Mouse (Mus musculus) activated CD4-positive, CD25-positive, alpha-beta regulatory T cell, adult 4 months (primary cell): ENCODE data around the gene Mast4. TPM values are rescaled to one million over a fixed set of nuclear protein-coding genes. Genes with fewer than 3 reads are reported as not detected.

ENCODE experiments used
- ATAC-seq: one replicate; pipeline ENCODE4 v1.8.0; 2017
- polyA plus RNA-seq, 2 experiments: library from polyadenylated mRNA; unstranded; fragments of 100-300 nt; shearing (Covaris generic); gene quantifications; one replicate each; pipeline ENCODE4 v1.2.1; 2017

Gene Mast4
- polyA plus RNA-seq, 2 experiments from 2014 or later = 10.1 to 13.1 TPM

- ATAC-seq = no peak
Observed at GRCm38 (mm10) chr13:103195847-103196246, 138.4 kb downstream of the Mast4 start.

DNA sequence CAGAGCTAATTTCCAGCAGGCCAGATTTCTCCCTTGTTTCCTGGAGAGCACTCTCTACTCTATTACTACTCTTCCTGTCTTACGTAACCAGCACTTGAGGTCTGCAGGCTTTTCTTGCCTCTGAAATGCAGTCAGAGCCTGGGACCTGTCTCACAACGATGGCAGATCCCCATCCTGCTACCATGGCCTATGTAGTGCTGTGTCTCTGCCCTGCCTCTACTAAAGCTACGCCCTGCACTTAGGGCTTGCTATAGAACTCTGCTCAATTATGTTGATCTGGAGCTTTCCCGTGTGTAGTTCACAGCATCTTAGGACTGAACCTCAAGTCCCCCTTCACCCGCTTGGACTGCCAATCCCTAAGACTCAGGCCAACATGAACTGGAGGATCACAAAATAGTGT is 150.7 kb downstream of the Mast4 start:
- no peak for ATAC-seq

- no peak for ATAC-seq
Observed at GRCm38 (mm10) chr13:103181836-103182235, 152.5 kb downstream of the Mast4 start.

- ATAC-seq = no peak
Observed at GRCm38 (mm10) chr13:103176871-103177270, 157.4 kb downstream of the Mast4 start.

- no peak for ATAC-seq
Observed at GRCm38 (mm10) chr13:103174431-103174830, 159.9 kb downstream of the Mast4 start.

DNA sequence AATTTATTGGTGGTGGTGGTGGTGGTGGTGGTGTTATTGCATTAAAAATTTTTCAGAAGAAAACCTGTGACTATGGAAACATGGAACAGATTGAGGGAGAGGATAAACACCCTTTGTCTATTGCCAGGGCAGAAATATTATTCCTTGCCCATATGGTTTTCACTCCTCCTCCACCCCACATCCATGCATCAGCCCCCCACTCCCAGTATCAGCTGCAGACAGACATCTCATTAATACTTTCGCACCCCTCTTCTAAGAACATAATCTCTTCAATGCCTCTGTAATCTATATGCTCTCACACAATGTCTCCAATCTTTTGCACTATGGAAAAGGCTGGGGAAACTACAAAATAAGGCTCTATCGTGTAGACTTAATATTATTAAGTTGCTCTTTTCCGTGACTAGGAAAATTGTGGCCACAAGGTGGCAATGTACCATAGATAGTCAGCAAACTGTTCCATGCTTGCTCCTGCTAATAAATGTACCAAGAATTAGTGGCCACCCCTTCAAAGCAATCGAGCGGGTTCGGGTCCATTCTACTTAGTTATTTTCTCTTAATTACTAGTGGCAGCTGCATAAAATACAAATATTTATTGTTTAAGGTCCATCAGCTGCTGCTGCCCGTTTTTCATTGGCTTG is 160.6 kb downstream of the Mast4 start:
- ATAC-seq = no peak

DNA sequence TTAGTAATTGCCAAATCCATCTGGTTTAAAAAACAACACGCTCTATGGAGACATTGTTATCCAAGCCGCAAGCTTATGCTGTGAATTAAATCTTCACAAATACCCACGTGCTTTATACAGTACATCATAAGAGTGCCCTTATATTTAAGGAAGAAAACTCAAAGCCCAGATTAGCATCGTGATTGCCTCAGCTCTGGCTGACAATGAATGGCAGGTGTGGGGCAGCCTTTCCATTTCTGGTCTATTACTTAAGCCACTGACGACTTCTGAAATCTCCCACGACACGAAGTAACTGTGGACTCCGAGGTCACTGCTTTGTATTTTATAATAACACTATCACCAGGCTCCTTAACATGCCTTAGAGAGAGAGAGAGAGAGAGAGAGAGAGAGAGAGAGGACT is 182.4 kb downstream of the Mast4 start:
- no peak for ATAC-seq

- no peak for ATAC-seq
Observed at GRCm38 (mm10) chr13:103151171-103151570, 183.1 kb downstream of the Mast4 start.

GRCm38 (mm10) chr13:103150671-103151070 is 183.6 kb downstream of the Mast4 start:
- no peak for ATAC-seq

- ATAC-seq = no peak
Observed at GRCm38 (mm10) chr13:103149415-103149814, 184.9 kb downstream of the Mast4 start.

- ATAC-seq = no peak
Observed at GRCm38 (mm10) chr13:103144343-103144742, 190.0 kb downstream of the Mast4 start.

GRCm38 (mm10) chr13:103141304-103141703 is 193.0 kb downstream of the Mast4 start:
- ATAC-seq = no peak

GRCm38 (mm10) chr13:103140051-103140450 is 194.2 kb downstream of the Mast4 start:
- ATAC-seq = no peak

GRCm38 (mm10) chr13:103138298-103138697 is 196.0 kb downstream of the Mast4 start:
- ATAC-seq = no peak

DNA sequence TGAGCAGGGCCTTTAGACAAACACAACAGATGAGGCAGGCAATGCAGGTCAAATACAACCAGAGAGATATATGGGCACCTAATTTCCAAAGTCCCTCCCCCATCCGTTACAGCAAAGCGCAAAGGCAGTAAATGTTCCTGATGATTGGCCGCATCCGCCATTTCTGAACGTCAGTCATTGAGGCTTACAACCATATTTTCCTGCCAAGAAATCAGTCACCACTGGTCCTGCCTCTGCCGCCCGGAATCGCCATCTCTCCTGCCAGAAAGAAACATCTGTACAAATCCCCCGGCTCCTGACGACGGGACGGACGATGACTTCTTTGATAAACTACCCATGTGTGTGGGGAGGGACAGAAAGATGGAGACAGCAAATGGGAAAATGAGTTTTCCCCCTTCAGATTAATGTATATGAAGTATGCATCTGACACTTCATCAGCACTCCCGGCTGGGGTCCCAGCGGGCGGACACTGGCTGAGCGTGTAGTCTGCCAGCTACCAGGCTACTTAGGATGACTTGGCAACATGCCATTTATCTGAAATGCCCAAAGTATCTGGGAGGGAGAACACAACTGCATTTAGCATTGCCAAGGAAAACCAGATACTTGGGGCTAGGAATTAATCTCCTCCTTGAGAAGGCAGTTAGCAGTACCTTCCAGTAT is 198.9 kb downstream of the Mast4 start:
- ATAC-seq = no peak

DNA sequence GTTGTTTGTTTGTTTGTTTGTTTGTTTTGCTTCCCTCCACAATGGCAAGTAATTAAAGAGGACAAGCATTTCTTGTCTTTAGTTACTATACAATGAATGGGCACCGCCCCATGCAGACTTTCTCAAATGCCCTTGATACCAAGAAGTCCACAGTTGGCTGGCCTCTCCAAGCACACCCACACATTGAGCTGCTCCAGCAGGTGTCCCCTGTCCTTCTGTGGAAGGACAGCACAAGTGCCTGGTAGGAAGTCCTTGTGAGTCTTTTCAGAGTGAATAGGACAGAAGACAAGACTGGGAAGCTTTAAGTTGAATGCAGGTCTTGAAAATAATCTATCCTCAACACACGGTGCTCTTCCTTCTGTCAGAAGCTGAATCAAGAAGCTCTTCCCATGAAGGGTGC is 202.5 kb downstream of the Mast4 start:
- no peak for ATAC-seq

- no peak for ATAC-seq
Observed at GRCm38 (mm10) chr13:103129130-103129797, 205.0 kb downstream of the Mast4 start.

DNA sequence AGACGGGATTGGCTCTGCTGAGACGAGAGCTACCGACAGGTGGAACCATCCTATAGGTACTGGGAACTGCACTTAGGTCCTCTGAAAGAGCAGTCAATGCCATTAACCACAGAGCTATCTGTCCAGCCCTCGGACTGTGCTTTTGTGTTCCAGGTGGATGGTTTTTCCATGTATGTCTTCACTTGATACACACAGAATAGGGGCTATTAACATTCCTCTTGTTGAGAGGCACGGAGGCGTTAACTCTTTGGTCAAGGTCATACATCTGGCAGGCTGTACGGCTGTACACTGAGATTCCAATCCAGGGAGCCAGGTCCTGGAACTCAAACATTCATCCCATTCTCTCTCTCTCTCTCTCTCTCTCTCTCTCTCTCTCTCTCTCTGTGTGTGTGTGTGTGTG is 205.6 kb downstream of the Mast4 start:
- no peak for ATAC-seq

DNA sequence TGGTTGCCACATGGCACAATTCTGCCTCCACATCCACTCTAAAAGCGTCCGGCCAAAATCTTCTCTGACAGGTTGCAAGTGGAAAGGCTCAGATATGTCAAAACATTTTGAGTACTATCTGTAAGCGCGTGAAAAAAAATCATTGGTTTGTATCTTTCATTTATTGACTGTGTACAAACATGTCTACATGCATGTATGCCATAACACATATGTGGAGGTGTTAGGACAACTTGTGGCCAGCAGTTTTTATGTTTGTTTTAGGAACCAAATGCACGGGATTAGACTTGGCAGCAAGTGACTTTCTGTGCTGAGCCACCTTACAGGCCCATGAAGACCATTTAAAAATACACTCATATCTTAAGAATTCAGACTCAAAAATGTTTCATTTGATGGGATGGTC is 206.7 kb downstream of the Mast4 start:
- no peak for ATAC-seq

GRCm38 (mm10) chr13:103123716-103124115 is 210.6 kb downstream of the Mast4 start:
- no peak for ATAC-seq

GRCm38 (mm10) chr13:103121796-103122792 is 212.2 kb downstream of the Mast4 start:
- no peak for ATAC-seq

- ATAC-seq = no peak
Observed at GRCm38 (mm10) chr13:103120669-103121131, 213.6 kb downstream of the Mast4 start.

DNA sequence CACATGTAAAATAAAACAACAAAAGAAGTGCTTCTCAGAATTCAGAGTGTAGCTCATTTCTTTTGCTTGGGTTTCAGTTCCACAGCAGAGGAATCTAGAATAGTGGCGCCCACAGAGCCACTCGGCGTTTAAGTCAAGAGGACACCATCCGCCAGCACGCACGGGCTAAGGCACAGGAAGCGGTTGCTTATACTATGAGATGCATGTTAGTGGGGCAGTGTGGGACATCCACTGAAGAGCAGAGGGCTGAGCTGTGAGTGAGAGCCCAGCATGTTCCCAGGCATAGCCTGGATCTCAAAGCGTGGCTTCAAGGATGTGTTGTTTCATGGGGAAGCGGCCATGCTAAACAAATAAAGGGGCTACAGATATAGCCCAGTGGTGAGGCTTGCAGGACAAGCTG is 214.6 kb downstream of the Mast4 start:
- ATAC-seq = no peak
